Mouse (Mus musculus) adrenal gland, adult (tissue): ENCODE measurements around the gene Actn3.
A peak's percentile ranks its signal among the peaks of the same experiment; 100 is the strongest.

Source experiments
- DNase-seq, 2 experiments: peaks; one replicate each; pipeline ENCODE4 v3.0.0; 2022 to 2023; ENCODE audit warnings: low spot score in 1 of 2; ENCODE audit not compliant: inconsistent age in 2 of 2

Actn3 gene

DNA sequence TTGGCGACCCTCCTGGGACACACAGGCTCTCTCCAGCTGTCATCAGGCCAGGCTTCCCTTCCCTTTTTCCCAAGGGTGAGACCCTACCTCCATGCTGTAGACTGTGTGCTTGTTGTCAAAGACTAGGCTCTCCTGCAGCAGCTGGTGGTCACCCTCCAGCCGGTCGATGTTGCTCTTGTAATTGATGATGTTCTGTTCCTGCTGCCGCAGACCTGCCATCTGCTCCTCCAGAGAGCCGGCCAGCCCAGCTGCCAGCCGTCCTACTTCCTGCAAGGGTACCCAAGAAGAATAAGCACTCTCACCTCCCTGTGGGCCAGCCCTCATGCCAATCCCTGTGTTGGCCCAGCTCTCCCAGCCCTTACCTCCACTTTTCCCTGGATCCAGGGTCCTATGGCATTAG, 14.7 kb downstream of the Actn3 start:
- peak in 1 of 2 experiments; percentile 27 for DNase-seq

DNA sequence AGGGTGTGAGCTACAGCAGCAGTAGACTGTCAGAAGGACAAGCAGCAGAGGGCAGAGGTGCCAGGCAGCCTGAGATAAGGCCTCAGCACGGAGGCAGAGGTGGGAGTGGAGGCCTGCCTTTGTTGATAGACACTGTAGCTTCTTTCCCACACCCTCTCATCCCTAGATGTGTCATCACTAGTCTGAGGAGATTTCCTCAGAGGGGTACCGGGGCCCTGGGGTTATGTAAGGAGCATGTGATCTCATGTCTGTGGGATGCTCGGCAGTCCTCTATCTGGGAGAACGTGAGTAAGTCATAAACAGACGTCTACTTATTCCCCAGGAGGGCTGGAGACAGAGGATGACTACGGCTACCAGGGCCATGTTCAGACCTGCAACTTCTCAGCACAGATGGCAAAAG, 18.6 kb downstream of the Actn3 start:
- peak; percentile 29 to 48 for DNase-seq

- DNase-seq = peak; percentile 80 to 87
These were observed 21.8 kb downstream of the Actn3 start for GRCm38 (mm10) chr19:4855951-4856350.

- DNase-seq = no peak
These were observed 22.3 kb downstream of the Actn3 start for GRCm38 (mm10) chr19:4855470-4855820.

- peak; percentile 95 to 97 for DNase-seq
These were observed 22.9 kb downstream of the Actn3 start, which contains the start of gene Ctsf for GRCm38 (mm10) chr19:4854552-4855469. TSS of gene Ctsf (plus strand) at chr19:4855130.

GRCm38 (mm10) chr19:4850281-4850680, 27.4 kb downstream of the Actn3 start:
- DNase-seq = no peak

- DNase-seq = no peak
These were observed 27.9 kb downstream of the Actn3 start for GRCm38 (mm10) chr19:4849800-4850199.

DNA sequence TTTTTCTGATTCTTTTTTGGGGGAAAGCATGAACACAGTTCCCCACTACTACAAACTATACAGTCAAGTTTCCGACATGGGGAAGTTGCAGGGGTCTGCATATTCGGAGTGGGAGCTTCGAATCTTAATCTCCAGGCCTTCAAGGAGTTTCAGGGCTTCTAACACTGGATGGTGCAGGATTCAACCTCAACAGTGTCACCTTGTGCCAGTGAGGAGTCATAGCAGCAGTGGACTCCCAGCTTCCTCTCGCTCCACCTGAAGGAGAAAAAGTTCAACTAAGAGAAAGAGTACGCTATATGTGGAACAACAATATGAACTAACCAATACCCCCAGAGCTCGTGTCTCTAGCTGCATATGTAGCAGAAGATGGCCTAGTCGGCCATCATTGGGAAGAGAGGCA, 30.2 kb downstream of the Actn3 start:
- DNase-seq = peak in 1 of 2 experiments; percentile 78

DNA sequence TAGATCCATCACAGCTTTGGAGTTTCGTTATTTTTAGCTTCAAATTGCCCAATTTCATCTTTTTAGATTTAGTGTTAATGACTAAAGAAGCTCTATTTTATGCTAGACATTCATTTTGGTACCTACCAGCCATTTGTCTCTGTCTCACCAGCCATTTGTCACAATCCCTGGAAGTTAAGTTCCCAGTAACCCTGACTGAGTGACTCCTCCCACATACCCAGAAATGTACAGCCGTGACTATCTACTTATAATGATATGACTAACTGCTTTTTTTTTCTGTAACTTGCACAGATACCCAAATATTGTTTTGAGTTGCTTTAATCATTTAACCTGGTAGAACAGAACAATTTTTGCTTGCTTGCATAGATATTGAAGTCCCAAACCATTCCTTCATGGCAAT, 31.9 kb downstream of the Actn3 start:
- peak in 1 of 2 experiments; percentile 61 for DNase-seq

DNA sequence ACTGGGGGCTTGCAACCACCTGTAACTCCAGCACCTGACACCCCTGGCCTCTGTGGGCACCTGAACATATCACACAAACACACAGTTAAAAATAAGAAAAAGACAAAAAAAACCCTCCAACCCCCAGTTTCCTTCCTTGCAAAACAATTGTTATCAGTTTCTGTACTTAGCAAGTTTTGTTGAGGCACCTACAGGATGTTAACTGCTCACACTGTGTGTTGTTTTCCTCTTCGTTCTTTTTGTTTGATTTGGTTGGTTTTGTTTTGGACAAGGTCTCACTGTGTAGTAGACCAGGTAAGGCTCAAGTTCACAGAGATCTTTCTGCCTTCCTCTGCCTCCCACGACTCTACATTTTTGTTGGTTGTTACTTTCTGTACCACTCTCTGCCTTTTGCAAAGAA, 35.1 kb downstream of the Actn3 start:
- DNase-seq = no peak

- no peak for DNase-seq
These were observed 36.9 kb downstream of the Actn3 start for GRCm38 (mm10) chr19:4840848-4841247.

DNA sequence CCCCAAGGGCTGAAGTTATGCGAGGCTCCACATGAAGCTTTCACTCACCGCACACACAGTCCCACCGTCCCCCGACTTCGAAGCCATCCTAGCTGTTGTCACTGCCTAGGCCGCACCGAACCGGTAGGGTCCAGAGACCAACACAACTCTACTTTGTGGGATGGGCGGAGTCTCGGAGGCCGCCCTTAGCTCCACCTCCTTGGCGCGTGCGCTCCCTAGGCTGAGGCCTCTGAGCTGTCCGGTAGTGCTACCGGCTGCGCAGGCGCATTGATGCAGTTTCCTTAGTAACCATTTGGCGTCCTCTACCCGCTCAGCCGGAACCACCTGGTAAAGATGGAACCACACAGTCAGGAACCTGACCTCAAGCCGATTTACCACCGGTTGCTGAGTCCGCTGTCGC, 38.6 kb downstream of the Actn3 start, which contains the start of the genes Ccs and Ccdc87:
Ccs (minus strand) TSS at position 184 of the 400 bp plus-strand sequence.
Ccdc87 (plus strand) TSS at position 218 of the 400 bp plus-strand sequence.
- peak; percentile 97 to 98 for DNase-seq

- peak in 1 of 2 experiments; percentile 68 for DNase-seq
These were observed 39.1 kb downstream of the Actn3 start for GRCm38 (mm10) chr19:4838526-4839140.

DNA sequence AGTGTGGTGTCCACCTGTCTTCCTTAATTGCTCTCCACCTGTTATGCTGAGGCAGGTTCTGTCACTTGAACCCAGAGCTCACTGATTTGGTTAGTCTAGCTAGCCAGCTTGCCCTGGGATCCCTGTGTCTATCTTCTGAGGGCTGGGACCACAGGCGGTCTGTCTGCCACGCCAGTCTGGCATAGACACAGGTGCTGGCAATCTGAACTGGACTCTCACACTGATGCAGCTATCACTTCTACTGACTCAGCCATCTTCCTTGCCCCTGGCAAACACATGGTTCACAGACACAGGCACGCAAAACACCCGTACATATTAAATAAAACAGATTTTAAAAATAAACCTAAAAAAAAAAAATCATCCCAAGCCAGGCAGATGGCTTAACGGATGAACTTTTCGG, 40.7 kb downstream of the Actn3 start:
- no peak for DNase-seq

- DNase-seq = peak; percentile 47 to 81
These were observed 41.6 kb downstream of the Actn3 start for GRCm38 (mm10) chr19:4836096-4836495.

DNA sequence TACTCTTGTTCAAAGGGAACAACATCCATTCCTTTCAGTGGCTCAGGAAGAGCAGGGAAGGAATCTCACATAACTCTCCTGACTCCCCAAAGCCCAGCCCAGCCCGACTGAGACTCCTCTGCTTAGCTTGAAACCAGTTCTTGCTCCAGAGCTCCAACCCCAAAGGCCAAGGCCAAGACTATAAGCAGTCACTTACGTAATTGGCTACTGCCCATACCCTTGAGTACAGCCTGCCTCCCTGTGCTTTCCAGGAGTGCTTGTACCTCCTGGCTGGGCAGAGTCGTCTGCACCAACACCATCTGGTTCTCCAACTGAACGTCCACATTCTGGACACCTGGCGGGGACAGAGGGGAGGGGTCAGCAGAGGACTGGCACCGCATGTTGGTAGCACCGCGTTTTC, 43.7 kb downstream of the Actn3 start:
- peak; percentile 71 to 81 for DNase-seq

GRCm38 (mm10) chr19:4829156-4829555, 48.6 kb downstream of the Actn3 start:
- peak; percentile 50 to 86 for DNase-seq

DNA sequence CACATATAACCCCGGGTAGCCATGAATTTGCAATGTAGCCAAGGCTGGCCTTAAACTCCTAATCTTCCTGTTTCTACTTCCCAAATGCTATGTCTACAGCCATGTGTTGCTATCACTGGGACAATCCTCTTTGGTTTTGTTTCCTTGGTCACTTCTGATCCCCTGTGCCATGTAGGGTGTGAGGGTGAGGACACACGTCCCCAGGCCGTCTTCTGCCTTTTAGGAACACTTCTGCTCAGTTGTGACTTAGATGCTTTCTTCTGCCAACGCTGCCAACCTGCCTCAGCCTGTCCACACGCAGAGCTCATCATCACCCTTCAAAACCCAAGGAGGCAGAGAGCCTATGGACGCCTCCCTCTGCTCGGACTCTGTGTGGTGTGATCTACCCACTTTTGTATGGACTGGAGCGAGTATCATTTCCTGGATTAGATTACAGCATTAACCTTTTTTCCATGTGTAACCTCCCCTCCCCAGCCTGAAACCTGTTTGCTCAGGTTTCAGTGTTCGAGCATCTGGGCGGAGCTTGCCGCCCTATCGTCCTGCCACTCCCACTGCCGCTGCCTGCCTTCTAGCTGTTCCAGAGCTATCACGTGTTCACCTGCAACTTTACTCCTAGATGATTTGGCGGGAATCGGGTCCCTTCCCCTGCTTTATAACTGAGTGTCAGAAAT, 49.1 kb downstream of the Actn3 start:
- DNase-seq = peak in 1 of 2 experiments; percentile 44

DNA sequence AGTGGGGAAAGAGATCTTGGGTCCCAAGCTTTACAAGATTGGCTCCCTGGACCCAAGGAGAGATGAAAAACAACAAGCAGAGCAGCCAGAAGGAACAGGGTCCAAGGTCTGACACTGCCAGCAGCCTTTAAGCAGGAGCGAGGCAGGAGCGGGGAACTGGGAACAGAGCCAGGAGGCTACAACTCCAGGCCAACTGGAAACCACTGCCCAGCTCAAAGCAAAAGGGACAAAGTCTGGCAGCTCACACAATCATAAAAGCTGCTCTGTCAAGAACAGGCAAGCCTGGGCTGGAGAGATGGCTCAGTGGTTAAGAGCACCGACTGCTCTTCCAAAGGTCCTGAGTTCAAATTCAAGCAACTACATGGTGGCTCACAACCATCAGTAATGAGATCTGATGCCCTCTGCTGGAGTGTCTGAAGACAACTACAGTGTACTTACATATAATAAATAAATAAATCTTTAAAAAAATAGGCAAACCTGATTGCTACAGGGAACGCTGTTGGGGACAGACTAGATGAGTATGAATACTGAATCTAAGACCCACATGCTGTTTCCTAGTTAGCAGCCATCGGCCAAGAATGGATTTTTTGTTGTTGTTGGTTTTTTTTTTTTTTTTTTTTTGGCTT, 56.9 kb downstream of the Actn3 start:
- peak; percentile 60 to 83 for DNase-seq

DNA sequence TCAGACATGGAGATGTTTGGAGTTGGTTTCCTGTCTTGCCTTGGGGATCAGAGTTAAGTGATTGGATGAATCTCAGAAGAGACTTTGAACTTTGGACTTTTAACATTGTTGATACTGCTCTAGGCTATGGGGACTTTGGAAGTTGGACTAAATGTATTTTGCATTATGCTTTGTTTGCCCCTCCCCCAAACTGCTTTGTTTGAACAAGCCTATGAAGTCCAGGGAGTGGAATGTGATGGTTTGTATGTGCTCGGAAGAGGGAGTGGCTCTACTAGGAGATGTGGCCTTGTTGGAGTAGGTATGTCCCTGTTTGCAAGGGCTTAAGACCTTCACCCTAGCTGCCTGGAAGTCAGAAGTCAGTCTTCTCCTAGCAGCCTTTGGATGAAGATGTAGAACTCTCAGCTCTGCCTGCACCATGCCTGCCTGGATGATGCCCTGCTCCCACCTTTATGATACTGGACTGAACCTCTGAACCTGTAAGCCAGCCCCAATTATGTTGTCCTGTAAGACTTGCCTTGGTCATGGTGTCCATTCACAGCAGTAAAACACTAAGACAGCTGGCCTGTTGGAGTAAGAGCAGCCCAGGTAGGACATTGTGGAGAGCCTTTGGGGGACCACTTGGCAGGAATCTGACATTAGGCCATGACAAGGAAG, 60.4 kb downstream of the Actn3 start:
- no peak for DNase-seq
